Mouse (Mus musculus) macrophage (primary cell): ENCODE measurements around the gene Tbc1d4. TPM values are rescaled to one million over a fixed set of nuclear protein-coding genes. Genes with fewer than 3 reads are reported as not detected.
"Not testable (repeated sequence)": the region's sequence is repeated elsewhere in the genome, so short reads cannot be mapped to it uniquely, and the experiment has no call there.

Source experiments
- H3K27ac ChIP-seq: fragments of 350-480 bp; formaldehyde crosslinking; 2 replicates; pipeline ENCODE4 v1.9.0; 2021
- H3K36me3 ChIP-seq: fragments of 350-480 bp; formaldehyde crosslinking; 2 replicates; pipeline ENCODE4 v1.9.0; 2021; ENCODE audit errors: inconsistent target
- H3K4me3 ChIP-seq: fragments of 350-480 bp; formaldehyde crosslinking; 2 replicates; pipeline ENCODE4 v1.9.0; 2021; ENCODE audit errors: inconsistent target
- H3K79me2 ChIP-seq: fragments of 350-480 bp; formaldehyde crosslinking; 2 replicates; pipeline ENCODE4 v1.9.0; 2021; ENCODE audit errors: inconsistent target
- WGBS: methylation state at CpG from one replicate; pipeline ENCODE4 v1.1.7; 2026; ENCODE audit warnings: inconsistent platforms; ENCODE audit not compliant: missing documents; 5-methylcytosine and 5-hydroxymethylcytosine counted together
- polyA plus RNA-seq: library from polyadenylated mRNA; stranded (reverse); fragments of 250-400 nt; gene quantifications from 3 replicates; pipeline ENCODE4 v1.2.4, GENCODE M21; 2018; ENCODE audit warnings: inconsistent platforms

The Tbc1d4 gene
- polyA plus RNA-seq, 1 experiment from 2014 or later, result 53.8 TPM

GRCm38 (mm10) chr14:101613206-101613605 is 4.2 kb upstream of the Tbc1d4 start:
- no peaks in the 10 kb centered on the region for H3K36me3 ChIP-seq
- no peaks in the 10 kb centered on the region for H3K79me2 ChIP-seq
- 87% methylated on average over 1 of the region's 1 CpGs for whole genome bisulfite sequencing
- H3K4me3 ChIP-seq, result no peak overlapping the region
- H3K27ac ChIP-seq, result no peak overlapping the region

DNA sequence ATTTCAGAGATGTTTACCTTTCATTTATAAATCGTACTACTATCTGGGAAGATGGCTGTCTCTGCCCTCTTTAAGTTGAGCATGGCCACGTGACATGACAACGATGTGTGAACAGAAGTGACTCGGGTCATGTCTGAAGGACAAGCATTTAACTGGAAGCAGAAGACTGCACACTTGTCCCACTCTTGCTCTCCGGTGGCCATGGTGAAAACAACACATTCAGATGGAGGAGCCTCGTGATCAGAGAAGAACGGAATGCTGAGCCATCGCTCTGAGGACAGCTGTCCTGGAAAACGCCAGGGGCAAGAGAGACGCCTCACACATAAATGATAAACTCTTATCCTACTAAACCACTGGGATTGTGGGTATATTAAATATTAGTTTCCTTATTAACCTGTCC is 1.7 kb upstream of the Tbc1d4 start:
- no peaks in the 10 kb centered on the region for H3K36me3 ChIP-seq
- WGBS, result 89% methylated on average over 9 of the region's 10 CpGs
- no peak overlapping the region for H3K27ac ChIP-seq
- H3K4me3 ChIP-seq, result no peak overlapping the region
- H3K79me2 ChIP-seq, result peaks cover 22% of the 10 kb centered on the region; the same call in 1 of the 2 replicates

DNA sequence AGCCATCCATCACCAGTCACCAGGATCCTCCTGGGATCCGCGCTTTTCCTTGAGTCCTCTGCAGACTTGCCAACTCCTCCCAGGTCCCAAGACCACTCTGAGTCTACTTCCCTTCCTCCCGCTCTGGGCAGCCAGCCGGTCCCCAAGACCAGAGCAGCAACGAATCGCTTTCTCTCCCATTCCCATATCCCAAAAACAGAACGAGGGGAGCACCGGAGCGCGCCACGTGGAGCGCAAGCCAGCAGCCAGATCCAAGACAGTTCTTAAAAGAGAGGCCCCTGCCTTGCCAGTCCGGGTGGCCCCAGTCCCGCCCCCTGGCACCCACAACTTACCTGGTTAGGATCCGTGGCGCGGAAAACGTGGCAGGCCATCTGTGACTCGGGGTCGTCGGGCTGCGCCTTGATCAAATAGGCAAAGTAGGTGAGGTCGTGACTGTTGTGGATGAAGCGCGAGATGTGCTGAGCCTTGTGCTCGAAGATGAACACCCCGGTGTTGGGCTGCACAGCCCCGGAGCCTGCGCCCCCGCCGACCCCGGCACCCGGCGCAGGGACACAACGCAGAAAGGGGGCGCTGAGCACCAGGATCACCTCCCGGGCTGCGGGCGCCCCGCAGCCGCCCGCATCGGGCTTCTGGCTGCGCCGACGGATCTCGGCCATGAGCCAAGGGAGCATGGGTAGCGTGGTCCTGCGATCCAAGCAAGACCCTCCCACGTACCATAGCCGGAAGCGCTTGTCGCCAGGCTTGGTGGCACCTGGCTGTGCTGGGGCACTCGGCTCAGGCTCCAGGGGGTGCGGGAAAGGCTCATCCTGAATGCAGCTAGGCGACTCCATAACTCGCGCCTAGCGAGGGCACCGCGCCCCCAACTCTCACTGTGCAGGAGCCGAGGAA is 1.1 kb downstream of the Tbc1d4 start:
- H3K4me3 ChIP-seq, result peak overlapping the region; percentile 57
- peaks cover 50% of the 10 kb centered on the region; the same call in 1 of the 2 replicates for H3K79me2 ChIP-seq
- WGBS, result 2% methylated on average over 55 of the region's 62 CpGs
- H3K36me3 ChIP-seq, result no peaks in the 10 kb centered on the region
- no peak overlapping the region for H3K27ac ChIP-seq

GRCm38 (mm10) chr14:101605843-101606242 is 3.1 kb downstream of the Tbc1d4 start:
- no peak overlapping the region for H3K4me3 ChIP-seq
- peaks cover 65% of the 10 kb centered on the region; the same call in 1 of the 2 replicates for H3K79me2 ChIP-seq
- H3K27ac ChIP-seq, result no peak overlapping the region
- WGBS, result 47% methylated on average over 2 of the region's 2 CpGs
- H3K36me3 ChIP-seq, result no peaks in the 10 kb centered on the region

DNA sequence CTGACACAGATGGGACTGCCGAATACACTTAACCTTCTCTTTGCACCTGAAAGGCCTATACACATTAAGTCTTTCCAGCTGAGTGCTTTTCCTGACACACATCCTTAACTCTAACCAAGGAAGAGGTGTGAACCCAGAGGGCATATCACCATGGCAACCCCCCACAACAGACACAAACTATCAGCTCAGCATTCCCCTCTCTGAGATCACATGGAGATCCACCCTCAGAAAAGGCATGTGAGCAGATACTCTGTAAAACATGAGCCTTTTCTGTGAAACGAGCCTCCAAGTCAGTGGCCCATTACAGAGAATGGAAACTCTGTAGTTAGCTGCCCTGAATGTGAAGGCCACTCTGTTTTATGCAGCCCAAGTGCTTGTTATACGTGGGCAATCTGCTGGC is 6.1 kb downstream of the Tbc1d4 start:
- H3K79me2 ChIP-seq, result peaks cover 92% of the 10 kb centered on the region; the same call in 1 of the 2 replicates
- WGBS, result 79% methylated on average over 3 of the region's 3 CpGs

DNA sequence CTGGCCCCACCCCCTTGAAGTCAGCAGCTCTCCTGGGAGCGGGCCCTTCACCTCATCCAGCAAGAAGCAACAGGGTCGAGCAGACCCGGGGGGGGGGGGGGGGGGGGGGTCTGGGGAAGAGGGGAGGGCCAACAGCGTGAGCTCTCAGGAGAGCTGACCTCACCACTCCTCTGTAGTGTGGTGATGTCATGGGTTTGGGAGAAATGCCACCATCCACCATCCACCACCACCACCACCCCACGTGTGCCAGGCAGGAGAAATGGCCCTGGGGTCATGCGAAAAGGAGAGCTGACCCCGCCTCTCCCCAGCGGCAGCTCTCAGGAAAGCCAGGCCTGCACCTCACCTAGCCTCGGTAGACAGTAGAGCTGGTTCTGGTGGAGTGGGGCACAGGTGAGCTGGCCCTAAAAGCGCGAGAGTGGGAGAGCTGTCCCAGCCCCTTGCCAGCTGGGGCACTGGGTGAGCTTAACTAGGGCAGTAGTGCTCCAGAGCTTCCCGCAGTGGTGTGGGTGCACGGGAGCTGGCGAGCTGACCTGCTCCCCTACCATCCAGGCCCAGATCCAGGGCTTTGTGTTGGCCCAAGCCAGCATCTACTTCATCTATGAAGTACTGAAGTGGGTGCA is 11.8 kb downstream of the Tbc1d4 start:
- H3K79me2 ChIP-seq, result peaks cover 60% of the 10 kb centered on the region; the same call in 1 of the 2 replicates
- H3K4me3 ChIP-seq, result no peak overlapping the region
- H3K27ac ChIP-seq, result no peak overlapping the region
- WGBS, result 92% methylated on average over 7 of the region's 14 CpGs
- H3K36me3 ChIP-seq, result no peaks in the 10 kb centered on the region

More for the DNA sequence above, 6.1 kb downstream of the Tbc1d4 start:
- Histone ChIP-seq H3K4me3 (no peak overlapping the region), H3K36me3 (no peaks in the 10 kb centered on the region), H3K27ac (no peak overlapping the region)

- no peak overlapping the region for H3K4me3 ChIP-seq
- WGBS, result 92% methylated on average over 9 of the region's 9 CpGs
- peaks cover 54% of the 10 kb centered on the region; the same call in 1 of the 2 replicates for H3K79me2 ChIP-seq
- H3K36me3 ChIP-seq, result no peaks in the 10 kb centered on the region
- no peak overlapping the region for H3K27ac ChIP-seq
Measured at GRCm38 (mm10) chr14:101596691-101597090, 12.3 kb downstream of the Tbc1d4 start.

DNA sequence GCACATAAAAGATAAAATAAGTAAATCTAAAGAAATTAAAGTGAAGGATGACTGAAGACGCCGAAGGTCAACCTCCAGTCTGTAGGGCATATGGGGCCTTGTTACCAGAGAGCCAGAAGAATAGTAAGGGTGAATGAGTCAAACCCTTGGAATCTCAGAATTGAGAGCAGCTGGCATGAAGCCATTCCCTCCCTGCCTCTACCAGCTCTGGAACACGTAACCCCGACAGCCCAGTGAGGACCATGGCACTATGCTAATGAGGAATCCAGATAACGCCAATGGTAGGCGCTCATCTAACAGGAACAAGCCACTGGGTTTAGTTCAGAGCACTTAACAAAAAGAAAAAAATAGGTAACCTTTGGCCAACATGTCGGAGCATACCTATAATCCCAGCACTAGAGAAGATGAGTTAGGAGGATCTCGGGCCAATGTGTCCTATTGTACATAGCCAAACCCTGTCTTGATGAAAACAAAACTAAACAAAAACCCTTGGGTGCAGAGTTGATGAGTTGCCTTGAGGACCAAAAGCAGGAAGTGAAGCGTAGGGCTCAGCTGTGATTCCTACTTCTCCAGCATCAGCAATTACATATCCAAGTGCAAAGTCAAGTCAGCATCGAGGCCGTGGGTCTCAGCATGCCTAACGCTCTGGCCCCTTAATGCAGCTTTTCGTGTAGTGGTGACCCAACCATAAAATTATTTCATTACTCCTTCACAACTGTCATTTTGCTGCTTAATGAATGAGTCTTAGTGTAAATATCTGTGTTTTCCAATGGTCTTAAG is 13.5 kb downstream of the Tbc1d4 start:
- Histone ChIP-seq H3K27ac (peak overlapping the region; percentile 54), H3K36me3 (no peaks in the 10 kb centered on the region), H3K4me3 (no peak overlapping the region), H3K79me2 (peaks cover 57% of the 10 kb centered on the region; the same call in 1 of the 2 replicates)
- WGBS, result 92% methylated on average over 13 of the region's 13 CpGs

GRCm38 (mm10) chr14:101594001-101594400 is 15.0 kb downstream of the Tbc1d4 start:
- Histone ChIP-seq H3K27ac (peak overlapping the region; percentile 54), H3K79me2 (peaks cover 42% of the 10 kb centered on the region; the same call in 1 of the 2 replicates), H3K4me3 (no peak overlapping the region), H3K36me3 (no peaks in the 10 kb centered on the region)
- 83% methylated on average over 5 of the region's 5 CpGs for WGBS

GRCm38 (mm10) chr14:101593340-101593739 is 15.7 kb downstream of the Tbc1d4 start:
- Histone ChIP-seq H3K27ac (no peak overlapping the region), H3K36me3 (no peaks in the 10 kb centered on the region), H3K4me3 (no peak overlapping the region), H3K79me2 (peaks cover 35% of the 10 kb centered on the region; the same call in 1 of the 2 replicates)
- 93% methylated on average over 7 of the region's 7 CpGs for WGBS

DNA sequence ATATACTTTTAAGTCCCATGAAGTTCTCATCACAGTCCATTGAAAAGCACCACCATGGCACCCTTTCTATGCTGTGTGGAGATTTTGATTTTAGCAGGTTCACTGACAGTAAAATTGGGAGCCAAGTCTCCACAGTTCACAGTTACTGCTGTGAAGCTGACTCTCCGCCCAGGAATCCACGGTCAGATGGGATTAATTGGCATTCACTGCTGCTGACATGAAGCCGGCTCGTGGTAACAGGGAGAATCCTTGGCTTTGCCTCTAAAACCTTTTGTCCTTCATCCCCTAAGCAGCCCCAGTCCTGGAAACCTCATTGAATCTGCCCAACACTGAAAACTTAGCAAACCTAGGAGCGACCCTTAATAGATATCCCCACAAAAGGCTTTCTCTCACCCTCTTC is 17.9 kb downstream of the Tbc1d4 start:
- H3K36me3 ChIP-seq, result no peaks in the 10 kb centered on the region
- H3K79me2 ChIP-seq, result peaks cover 16% of the 10 kb centered on the region; the same call in 1 of the 2 replicates
- no peak overlapping the region for H3K27ac ChIP-seq
- 97% methylated on average over 5 of the region's 5 CpGs for WGBS
- H3K4me3 ChIP-seq, result no peak overlapping the region

GRCm38 (mm10) chr14:101588209-101588991 is 20.6 kb downstream of the Tbc1d4 start:
- H3K4me3 ChIP-seq, H3K27ac ChIP-seq, H3K36me3 ChIP-seq: not testable (repeated sequence)
- H3K79me2 ChIP-seq, result peaks cover 12% of the 10 kb centered on the region; the same call in 1 of the 2 replicates
- 95% methylated on average over 2 of the region's 4 CpGs for WGBS

GRCm38 (mm10) chr14:101587366-101588040 is 21.5 kb downstream of the Tbc1d4 start:
- not testable (repeated sequence) for H3K27ac ChIP-seq, H3K4me3 ChIP-seq, H3K36me3 ChIP-seq, H3K79me2 ChIP-seq
- WGBS, result 46% methylated on average over 4 of the region's 6 CpGs
